Mouse (Mus musculus): Measurements from ENCODE around the gene Gm12794. TPM values are rescaled to one million over a fixed set of nuclear protein-coding genes. Genes with fewer than 3 reads are reported as not detected.
"Not testable (repeated sequence)": the region's sequence is repeated elsewhere in the genome, so short reads cannot be mapped to it uniquely, and the experiment has no call there.

Gm12794 gene
- not detected for total RNA-seq (2021)

GRCm38 (mm10) chr4:101940107-101940506 lies at the start of gene Gm12794:
Gm12794 (plus strand) TSS chr4:101940407.
- intact Hi-C loops (cut with DNase I) = not testable (repeated sequence)

GRCm38 (mm10) chr4:101893656-101894420 lies 46.4 kb upstream of the Gm12794 start, which contains the start of gene C130073F10Rik:
C130073F10Rik (minus strand) TSS chr4:101893789.
- DNase-seq (ENCODE audit: extremely low spot score in 1 of 2, low spot score in 2 of 2) = no peak
- intact Hi-C loops (cut with DNase I) = no loop called here

More at GRCm38 (mm10) chr4:101940107-101940506, at the start of gene Gm12794:
- DNase-seq (ENCODE audit: extremely low spot score in 1 of 2, low spot score in 2 of 2) = not testable (repeated sequence)

GRCm38 (mm10) chr4:101908821-101909220 lies 31.4 kb upstream of the Gm12794 start, which contains the start of gene Gm12800:
Gm12800 (plus strand) TSS chr4:101909121.
- DNase-seq (ENCODE audit: extremely low spot score in 1 of 2, low spot score in 2 of 2); intact Hi-C loops (cut with DNase I): not testable (repeated sequence)

DNA sequence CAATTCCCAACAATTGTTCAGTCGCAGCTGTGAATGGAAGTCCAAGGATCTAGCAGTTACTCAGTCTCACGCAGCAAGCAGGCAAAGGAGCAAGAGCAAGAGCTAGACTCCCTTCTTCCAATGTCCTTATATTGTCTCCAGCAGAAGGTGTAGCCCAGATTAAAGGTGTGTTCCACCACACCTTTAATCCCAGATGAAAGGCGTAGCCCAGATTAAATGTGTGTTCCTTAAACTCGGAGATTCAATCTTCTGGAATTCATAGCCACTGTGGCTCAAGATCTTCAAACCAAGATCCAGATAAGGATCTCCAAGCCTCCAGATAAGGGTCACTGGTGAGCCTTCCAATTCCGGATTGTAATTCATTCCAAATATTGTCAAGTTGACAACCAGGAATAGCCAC lies 40.7 kb downstream of the Gm12794 start, which contains the start of gene Gm12790:
Gm12790 (minus strand) TSS at position 101 of the 400 bp plus-strand sequence.
- DNase-seq (ENCODE audit: extremely low spot score in 1 of 2, low spot score in 2 of 2); intact Hi-C loops (cut with DNase I): not testable (repeated sequence)

GRCm38 (mm10) chr4:101985678-101986077 lies 45.5 kb downstream of the Gm12794 start:
- intact Hi-C loops (cut with DNase I) = no loop called here
- no peak for DNase-seq (ENCODE audit: extremely low spot score in 1 of 2, low spot score in 2 of 2)

GRCm38 (mm10) chr4:101986326-101986725 lies 46.1 kb downstream of the Gm12794 start, which contains the start of gene Gm12789:
Gm12789 (plus strand) TSS chr4:101986626.
- DNase-seq (ENCODE audit: extremely low spot score in 1 of 2, low spot score in 2 of 2); intact Hi-C loops (cut with DNase I): not testable (repeated sequence)

Other genes starting within 250 kb of the Gm12794 start
- gene Lepr, start 223.0 kb upstream of the Gm12794 start, total RNA-seq (2021) = 1 to 10 TPM; 4.0 to 5.8 TPM
- not detected for gene B020004J07Rik, start 96.4 kb upstream of the Gm12794 start, total RNA-seq (2021)
- not detected for gene C130073F10Rik, start 46.6 kb upstream of the Gm12794 start, total RNA-seq (2021)
- gene Gm12800, start 31.3 kb upstream of the Gm12794 start, total RNA-seq (2021) = not detected
- gene Gm12790, start 40.6 kb downstream of the Gm12794 start, total RNA-seq (2021) = not detected
- not detected for gene Gm12789, start 46.2 kb downstream of the Gm12794 start, total RNA-seq (2021)
- gene Pde4b, start 147.1 kb downstream of the Gm12794 start, total RNA-seq (2021) = 10 to 100 TPM; 85.9 to 89.8 TPM

All from left cerebral cortex, postnatal 10 days (tissue).